Mouse (Mus musculus) myocyte (in vitro differentiated cells): ENCODE measurements around the gene Gm17657.

Source experiments
- CEBPB ChIP-seq: IDR thresholded peaks from 2 replicates; pipeline ENCODE4 v1.6.1; 2011; ENCODE audit warnings: mild to moderate bottlenecking, moderate library complexity; ENCODE audit not compliant: poor library complexity, insufficient read depth, severe bottlenecking
- E2F4 ChIP-seq: IDR thresholded peaks from one replicate; pipeline ENCODE4 v1.6.1; 2011; ENCODE audit warnings: mild to moderate bottlenecking, control low read depth, moderate library complexity; ENCODE audit not compliant: insufficient read depth
- MAX ChIP-seq: IDR thresholded peaks from one replicate; pipeline ENCODE4 v1.6.1; 2011; ENCODE audit warnings: low read depth, mild to moderate bottlenecking, control low read depth
- MYOD1 ChIP-seq, 3 experiments: IDR thresholded peaks; one replicate each; pipeline ENCODE4 v1.6.1; 2011; ENCODE audit warnings: control low read depth in 2 of 3, low read depth in 2 of 3, mild to moderate bottlenecking in 2 of 3, moderate library complexity in 1 of 3; ENCODE audit not compliant: insufficient read length in 2 of 3, control insufficient read depth in 1 of 3
- POLR2A ChIP-seq: IDR thresholded peaks from one replicate; pipeline ENCODE4 v1.6.1; 2011; ENCODE audit warnings: low read depth, mild to moderate bottlenecking, control low read depth, moderate library complexity; ENCODE audit not compliant: insufficient read length
- POLR2AphosphoS2 ChIP-seq: IDR thresholded peaks from one replicate; pipeline ENCODE4 v1.6.1; 2011; ENCODE audit warnings: low read depth, control low read depth; ENCODE audit not compliant: insufficient read length
- REST ChIP-seq: IDR thresholded peaks from one replicate; pipeline ENCODE4 v1.6.1; 2011; ENCODE audit warnings: mild to moderate bottlenecking, control low read depth, moderate library complexity; ENCODE audit not compliant: insufficient read depth, insufficient read length
- SRF ChIP-seq: IDR thresholded peaks from one replicate; pipeline ENCODE4 v1.6.1; 2011; ENCODE audit warnings: low read depth; ENCODE audit not compliant: control insufficient read depth, insufficient read length
- TCF12 ChIP-seq: IDR thresholded peaks from one replicate; pipeline ENCODE4 v1.6.1; 2011; ENCODE audit warnings: mild to moderate bottlenecking, control low read depth; ENCODE audit not compliant: poor library complexity, insufficient read depth, severe bottlenecking
- TCF3 ChIP-seq: IDR thresholded peaks from one replicate; pipeline ENCODE4 v1.6.1; 2011; ENCODE audit warnings: low read depth, control low read depth; ENCODE audit not compliant: insufficient read length
- USF1 ChIP-seq: IDR thresholded peaks from one replicate; pipeline ENCODE4 v1.6.1; 2011; ENCODE audit warnings: low read depth, mild to moderate bottlenecking, control low read depth, moderate library complexity

- TF ChIP-seq MYOD1 (IDR thresholded peaks at IDR 0.05; ENCODE audit: control insufficient read depth in 1 of 3, insufficient read length in 2 of 3, low read depth in 2 of 3), result no peak
- TF ChIP-seq POLR2A, result no peak
- no peak for TF ChIP-seq TCF12
- TF ChIP-seq CEBPB, result no peak
- no peak for TF ChIP-seq E2F4
- no peak for TF ChIP-seq POLR2AphosphoS2
- no peak for TF ChIP-seq REST
- no peak for TF ChIP-seq USF1
- no peak for TF ChIP-seq SRF
- TF ChIP-seq MAX, result no peak
- no peak for TF ChIP-seq TCF3
Observed at GRCm38 (mm10) chr17:29548994-29549393, 444 bp downstream of the Gm17657 start.
